Mouse (Mus musculus) spleen, postnatal 10 days (tissue): ENCODE results near the gene Nhlh2.

ENCODE experiments used
- DNase-seq, 2 experiments: peaks; one replicate each; pipeline ENCODE4 v3.0.0; 2021 to 2022; ENCODE audit warnings: low spot score in 2 of 2

The Nhlh2 gene

GRCm38 (mm10) chr3:102009926-102010381 lies at the start of gene Nhlh2:
TSS of gene Nhlh2 (plus strand) at chr3:102010076.
- DNase-seq, result no peak

GRCm38 (mm10) chr3:101961146-101961835 lies 48.6 kb upstream of the Nhlh2 start:
- DNase-seq, result no peak

DNA sequence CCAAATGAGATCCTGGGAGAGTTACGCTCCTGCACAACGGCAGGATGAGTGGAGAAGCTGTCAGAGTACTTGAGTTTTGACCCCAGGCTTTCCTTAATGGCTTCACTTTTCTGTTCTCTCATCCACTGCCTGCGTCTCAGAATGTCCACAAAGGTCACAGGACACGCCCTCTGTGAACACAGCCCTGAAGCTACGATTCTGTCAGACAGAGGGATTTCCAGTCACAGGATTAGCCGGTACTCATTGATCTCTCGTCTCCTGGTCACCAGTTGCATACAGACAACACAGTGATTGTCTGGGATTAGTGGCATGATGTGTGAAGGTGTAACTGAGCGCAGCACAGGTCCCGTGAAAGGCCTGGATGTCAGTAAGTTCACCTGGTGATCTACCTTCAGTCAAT lies 46.4 kb upstream of the Nhlh2 start:
- DNase-seq, result no peak

DNA sequence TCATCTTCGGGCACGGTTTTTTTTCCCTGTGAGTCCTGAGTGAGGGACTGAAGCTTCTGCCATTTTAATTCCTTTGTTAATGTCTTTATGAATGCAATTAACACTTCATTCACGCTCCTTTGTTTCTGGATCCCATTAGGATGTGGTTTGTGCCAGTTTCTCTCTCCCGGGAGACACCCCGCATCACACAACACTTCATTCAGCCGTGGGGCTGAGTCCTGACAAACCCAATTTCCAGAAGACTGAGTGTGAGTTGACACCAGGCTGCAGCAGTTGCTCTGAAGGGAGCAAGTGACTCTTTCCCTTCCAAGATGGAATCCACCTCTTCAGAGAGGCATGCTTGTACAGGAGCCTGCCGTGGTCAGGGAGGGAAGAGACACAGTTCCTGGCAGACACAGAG lies 45.5 kb upstream of the Nhlh2 start:
- DNase-seq, result no peak

DNA sequence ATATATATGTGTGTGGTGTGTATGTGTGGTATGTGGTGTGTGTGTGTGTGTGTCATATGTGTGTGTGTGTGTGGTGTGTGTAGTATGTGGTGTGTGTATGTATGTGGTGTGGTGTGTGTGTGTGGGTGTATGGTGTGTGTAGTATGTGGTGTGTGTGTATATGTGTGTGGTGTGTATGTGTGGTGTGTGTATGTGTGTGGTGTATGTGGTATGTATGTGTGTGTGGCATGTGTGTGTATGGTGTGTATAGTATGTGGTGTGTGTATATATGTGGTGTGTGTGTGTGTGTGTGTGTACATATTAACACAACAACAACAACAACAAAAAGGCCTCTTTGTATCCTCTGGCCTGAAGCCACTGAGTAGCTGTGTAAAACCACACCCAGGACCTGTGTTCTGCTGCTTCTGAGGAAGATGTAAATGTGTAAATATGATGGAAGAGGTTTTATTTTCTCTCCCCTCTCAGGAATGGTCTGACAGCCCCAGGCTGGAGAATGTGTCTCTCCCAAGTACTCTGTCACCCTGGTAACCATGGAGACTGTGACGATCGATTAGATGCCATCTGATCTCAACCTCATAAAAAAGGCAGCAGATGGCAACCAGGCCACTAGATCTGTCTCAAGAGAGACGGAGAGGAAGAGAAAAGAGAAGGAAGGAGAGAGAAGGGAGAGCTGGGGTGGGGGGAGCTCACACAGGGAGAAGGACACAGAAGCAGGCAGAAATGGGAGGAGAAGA lies 42.9 kb upstream of the Nhlh2 start:
- no peak for DNase-seq

DNA sequence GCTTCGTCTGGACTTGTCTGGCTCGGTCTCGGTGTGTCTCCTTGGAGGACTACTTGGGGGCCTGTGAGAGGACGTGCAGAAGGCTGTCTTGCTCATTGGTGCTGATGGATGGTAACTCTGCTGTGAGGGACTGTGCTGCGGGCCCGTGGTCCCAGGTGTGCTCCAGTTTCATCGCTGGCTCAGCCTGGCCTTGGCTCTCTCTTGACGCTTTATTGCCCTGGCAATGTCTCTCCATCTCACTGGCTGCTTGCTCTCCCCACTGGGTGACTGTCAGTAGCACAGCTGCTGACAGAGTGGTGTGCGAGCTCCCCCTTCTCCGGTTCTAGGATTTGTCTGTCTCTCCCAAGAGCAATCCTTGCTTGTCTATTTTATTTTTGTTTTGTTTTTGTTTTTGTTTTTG lies 34.5 kb upstream of the Nhlh2 start:
- DNase-seq, result no peak

DNA sequence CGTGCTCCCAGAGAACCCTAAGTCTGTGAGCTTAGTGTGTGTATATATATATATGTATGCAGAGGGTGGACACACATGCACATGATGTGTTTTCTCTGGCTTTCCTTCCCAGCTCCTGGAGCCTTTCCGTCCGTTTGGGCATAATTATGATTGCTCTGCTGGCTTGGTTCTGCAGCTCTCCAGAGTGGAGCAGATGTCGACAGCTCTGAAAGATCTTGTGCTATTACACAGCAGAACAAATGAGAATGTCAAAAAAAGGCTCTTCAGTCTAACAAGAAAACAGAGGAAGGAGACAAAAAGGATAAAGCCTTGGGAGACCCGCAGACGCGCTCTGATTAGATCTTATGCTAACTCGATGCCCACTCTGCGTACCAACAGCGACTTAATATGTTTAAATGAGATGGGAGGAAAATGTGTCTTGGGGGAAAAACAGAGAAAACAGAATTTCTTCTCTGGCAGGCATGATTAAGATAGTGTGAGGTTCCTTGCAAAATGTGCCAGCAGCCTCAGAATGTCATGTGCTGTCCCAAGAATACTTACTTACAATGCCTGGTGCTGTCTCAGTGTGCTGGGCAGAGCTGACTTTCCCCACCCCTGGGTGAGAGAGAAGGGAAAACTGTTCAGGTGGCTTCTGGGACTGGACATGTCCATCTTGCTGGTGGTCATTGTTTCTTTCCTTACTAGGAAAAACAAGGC lies 31.4 kb upstream of the Nhlh2 start:
- no peak for DNase-seq

DNA sequence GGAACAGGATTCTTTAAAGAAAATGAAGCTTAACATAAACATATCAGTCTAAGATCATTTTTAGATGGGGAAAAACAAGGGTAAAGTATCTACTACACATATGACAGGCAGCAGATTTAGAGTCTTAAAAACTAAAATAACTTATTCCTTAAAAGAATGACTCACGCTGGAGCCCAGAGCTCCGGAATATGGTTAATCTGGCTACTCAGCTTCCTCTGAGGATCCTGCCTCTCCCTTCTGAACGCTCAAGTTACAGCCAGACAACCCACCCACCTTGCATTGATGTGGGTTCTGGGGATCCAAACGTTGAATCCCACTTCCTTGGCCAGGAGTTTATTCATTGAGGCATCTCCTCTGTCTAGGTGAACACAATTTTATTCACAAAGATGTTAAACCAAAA lies 26.0 kb upstream of the Nhlh2 start:
- DNase-seq, result no peak

DNA sequence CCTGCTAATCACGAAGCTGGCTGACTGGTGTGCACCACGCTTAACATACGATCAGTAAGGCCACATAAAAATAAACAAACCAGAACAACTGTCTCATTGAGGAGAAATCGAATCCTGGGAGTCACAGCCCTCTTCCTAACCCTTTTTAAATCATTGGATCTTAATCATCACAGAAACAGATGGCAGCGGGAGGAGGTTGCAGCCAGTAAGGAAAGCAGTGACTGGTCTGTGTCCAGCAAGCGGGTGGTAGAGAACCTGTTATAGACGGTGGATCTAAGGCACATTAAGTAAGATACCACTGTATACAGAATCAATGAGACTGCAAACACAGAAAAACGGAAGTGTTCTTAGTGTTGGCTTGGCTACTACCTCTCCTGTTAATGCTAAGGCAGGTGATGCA lies 24.2 kb upstream of the Nhlh2 start:
- no peak for DNase-seq

- no peak for DNase-seq
Observed at GRCm38 (mm10) chr3:101990136-101990535, 19.7 kb upstream of the Nhlh2 start.

DNA sequence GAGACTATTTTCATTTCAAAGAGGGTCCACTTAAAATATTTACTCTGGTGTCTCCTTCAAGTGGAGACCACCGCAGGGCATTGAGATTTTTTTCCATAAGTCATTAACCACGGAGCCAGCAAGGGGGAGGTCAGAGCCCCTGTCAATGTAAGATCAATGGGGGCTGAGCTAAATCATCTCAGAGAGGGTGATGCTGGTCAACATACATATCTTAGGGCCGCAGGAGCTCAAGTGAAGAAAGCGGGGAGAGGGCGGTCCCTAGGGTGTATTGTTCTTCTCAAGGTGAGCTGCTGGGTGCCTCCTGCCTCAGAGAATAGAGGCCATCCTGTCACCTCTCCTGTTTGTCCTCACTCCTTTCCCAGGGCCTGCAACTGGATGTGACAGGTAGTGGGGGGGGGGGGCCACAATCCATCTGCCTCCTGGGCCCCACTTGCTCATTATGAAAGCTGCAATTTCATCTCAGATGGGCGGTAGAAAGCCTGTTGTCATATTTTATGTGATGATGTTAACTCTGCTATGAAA lies 18.8 kb upstream of the Nhlh2 start:
- DNase-seq, result no peak

DNA sequence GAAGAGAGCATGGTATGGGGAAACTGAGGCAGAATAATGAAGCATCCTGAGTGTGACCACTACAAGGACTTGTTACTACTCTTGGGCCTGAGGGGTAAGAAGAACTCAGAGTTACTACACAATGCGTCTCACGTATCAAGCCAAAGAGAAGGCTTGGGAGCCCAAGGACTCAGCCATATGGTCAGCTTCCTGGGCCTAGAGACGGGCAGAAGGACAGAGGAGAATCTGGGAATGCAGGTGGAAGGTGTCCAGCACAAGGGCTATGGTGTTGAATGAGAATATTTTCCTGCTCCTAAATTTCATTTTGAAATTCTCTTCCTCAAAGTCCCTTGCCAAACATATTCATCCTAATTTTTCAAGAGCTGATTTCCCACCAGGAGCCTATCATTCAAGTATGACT lies 12.0 kb upstream of the Nhlh2 start:
- no peak for DNase-seq

- DNase-seq, result no peak
Observed at GRCm38 (mm10) chr3:102010681-102011317, 923 bp downstream of the Nhlh2 start.

DNA sequence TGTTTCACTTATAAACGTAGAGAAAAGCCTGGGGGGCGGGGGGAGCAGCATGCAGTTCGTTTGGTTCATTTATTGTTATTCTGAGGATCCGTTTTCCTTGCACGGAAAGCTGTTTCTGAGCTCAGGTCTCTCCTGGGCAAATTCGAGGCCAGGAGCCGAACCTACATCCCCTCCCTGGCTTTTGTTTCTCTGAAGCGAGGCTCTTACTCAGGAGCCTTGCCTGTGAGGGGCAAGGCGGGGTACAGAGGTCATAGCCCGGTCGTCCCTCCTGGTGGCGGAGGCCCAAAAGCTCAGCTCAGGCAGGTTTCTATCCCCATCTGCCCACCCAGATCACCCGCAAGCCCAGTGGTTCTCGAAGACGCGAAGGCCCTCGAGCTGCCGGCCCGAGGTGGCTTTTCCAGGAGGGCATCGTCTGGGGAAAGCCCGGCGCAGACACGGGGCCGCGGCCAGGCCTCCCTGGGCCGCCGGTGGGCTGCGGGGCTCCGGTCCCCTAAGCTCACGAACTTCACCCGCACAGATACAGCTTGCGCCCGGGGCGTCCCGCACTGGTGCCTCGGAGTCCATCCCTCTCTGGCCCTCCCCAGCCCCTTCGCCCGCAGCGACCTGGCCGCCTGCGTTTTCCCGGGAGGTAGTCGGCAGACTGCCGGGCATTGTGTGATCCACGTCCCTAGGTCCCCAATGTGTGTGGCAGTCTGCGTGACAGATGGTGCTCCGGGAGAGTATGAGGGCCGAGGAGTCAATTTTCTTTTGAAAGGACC lies 1.6 kb downstream of the Nhlh2 start:
- no peak for DNase-seq

GRCm38 (mm10) chr3:102012076-102012610 lies 2.3 kb downstream of the Nhlh2 start:
- DNase-seq, result no peak

DNA sequence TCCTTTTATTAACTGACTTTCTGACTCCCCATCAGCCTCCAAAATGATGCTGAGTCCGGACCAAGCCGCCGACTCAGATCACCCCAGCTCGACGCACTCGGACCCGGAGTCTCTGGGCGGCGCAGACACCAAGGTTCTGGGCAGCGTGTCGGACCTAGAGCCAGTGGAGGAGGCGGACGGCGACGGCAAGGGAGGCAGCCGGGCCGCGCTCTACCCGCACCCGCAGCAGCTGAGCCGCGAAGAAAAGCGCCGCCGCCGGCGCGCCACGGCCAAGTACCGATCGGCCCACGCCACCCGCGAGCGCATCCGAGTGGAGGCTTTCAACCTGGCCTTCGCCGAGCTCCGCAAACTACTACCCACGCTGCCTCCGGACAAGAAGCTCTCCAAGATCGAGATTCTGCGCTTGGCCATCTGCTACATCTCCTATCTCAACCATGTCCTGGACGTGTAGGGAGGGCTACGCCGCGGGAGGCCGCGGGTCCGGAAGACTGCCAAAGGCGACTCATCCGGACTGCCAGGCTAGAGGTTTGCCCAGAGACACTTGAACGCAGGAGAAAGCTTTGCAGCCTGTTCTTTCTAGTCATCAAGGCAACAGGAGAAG lies 2.8 kb downstream of the Nhlh2 start:
- no peak for DNase-seq

DNA sequence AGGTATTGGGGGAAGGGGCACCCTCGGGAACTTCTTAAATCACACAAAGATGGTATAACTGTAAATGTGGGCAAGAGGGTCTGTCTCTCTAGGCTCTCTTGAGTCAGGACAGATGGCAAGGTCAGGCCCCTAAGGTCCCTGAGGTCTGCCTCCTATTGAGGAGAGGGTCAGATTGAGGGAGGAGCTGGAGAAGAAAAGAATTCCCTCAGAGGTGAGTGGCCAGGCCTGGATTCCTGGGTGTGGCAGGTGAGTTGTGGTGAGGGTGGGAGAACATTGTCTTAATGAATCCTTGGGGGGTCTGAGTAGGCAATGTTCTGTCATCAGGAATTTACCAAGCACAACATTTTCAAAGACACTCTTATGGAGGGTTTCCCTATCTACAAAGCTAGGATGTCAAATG lies 10.7 kb downstream of the Nhlh2 start:
- no peak for DNase-seq

- DNase-seq, result no peak
Observed at GRCm38 (mm10) chr3:102022721-102023120, 12.8 kb downstream of the Nhlh2 start.

GRCm38 (mm10) chr3:102023337-102023736 lies 13.5 kb downstream of the Nhlh2 start:
- DNase-seq, result no peak

DNA sequence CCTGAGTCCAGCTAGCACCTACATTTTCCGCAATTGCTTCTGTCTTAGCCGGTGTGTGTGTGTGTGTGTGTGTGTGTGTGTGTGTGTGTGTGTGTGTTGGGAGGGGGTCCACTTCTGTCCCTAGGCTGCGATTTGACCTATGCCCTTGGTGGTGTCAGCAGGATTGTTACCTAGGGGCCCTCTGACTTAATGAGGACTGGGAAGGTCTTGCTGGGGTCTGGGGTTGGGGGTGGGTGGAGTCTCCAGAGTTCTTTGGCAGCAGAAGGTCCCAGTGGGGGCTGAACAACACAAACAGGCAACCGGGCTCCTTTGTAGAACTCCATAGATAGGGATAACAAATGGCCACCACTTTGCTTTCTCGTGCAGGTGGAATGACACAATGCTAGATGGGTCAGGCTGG lies 14.0 kb downstream of the Nhlh2 start:
- no peak for DNase-seq

- no peak for DNase-seq
Observed at GRCm38 (mm10) chr3:102024981-102025451, 15.1 kb downstream of the Nhlh2 start.
